Mouse (Mus musculus) CD4-positive, CD25-positive, alpha-beta regulatory T cell (primary cell): ENCODE results near the gene Map6. TPM values are rescaled to one million over a fixed set of nuclear protein-coding genes. Genes with fewer than 3 reads are reported as not detected.

Experiments
- polyA plus RNA-seq: library from polyadenylated mRNA; unstranded; fragments of 100-300 nt; shearing (Covaris generic); gene quantifications from one replicate; pipeline ENCODE4 v1.2.1, GENCODE M21; 2017

Gene Map6
- 22.7 TPM for polyA plus RNA-seq

GRCm38 (mm10) chr7:99267251-99267896 lies at the start of gene Map6:
Gene Map6 (plus strand): TSS chr7:99267447.

GRCm38 (mm10) chr7:99238417-99238816 lies 28.8 kb upstream of the Map6 start, which contains the start of gene Mogat2:
Gene Mogat2 (minus strand): TSS chr7:99238619.

GRCm38 (mm10) chr7:99352526-99353400 lies 85.5 kb downstream of the Map6 start, which contains the start of gene Serpinh1:
Gene Serpinh1 (minus strand): TSS chr7:99353239.

GRCm38 (mm10) chr7:99381214-99382087 lies 114.2 kb downstream of the Map6 start, which contains the start of gene Gdpd5:
Gene Gdpd5 (plus strand): TSS chr7:99381414.

Other genes with a start within 250 kb of the Map6 start
- gene Uvrag, start 126.3 kb upstream of the Map6 start, polyA plus RNA-seq: 74.4 TPM
- 9.0 TPM for gene Dgat2, start 84.7 kb upstream of the Map6 start, polyA plus RNA-seq
- not detected for gene Mogat2, start 28.8 kb upstream of the Map6 start, polyA plus RNA-seq
- 0.42 TPM for gene Serpinh1, start 85.8 kb downstream of the Map6 start, polyA plus RNA-seq
- 17.5 TPM for gene Gdpd5, start 114.0 kb downstream of the Map6 start, polyA plus RNA-seq
- gene Klhl35, start 198.6 kb downstream of the Map6 start, polyA plus RNA-seq: 4.3 TPM
- gene Rps3, start 216.3 kb downstream of the Map6 start, polyA plus RNA-seq: 1,250 TPM